In the genomic region with DNA sequence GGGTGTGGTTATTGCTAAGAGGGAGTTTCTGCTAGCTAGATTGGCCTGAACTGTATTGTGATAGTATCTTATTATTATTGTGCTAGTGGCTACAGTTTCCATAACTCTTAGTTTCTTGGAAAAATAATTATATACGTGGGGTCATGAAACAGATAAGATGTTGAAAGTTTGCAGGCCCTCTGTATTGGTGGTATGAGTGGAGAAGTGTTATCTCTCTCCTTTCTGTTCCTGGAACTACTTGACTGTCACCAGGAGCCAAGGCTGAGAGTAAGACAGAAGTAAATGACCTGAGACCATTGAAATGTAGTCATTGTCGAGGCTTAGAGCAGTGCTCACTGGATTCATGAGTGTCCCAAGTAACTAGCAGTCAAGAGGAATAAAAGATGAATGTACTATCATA, we compare ENCODE assay signal across 19 mouse cellular contexts.
DNase-seq lines count a peak whose midpoint lies in the region; ATAC-seq and TF ChIP-seq lines count a peak whose summit lies in the region.
"Had no signal": no experiment of that assay in that cellular context is flagged by ENCODE, and none has a peak within 500 bp of the region (broad histone marks: within the 10 kb centered on the region; RNA-seq: fewer than 3 reads in every experiment).

No protein-coding gene starts in this region.

- no peaks in the 10 kb centered on the region for H3K9me3 ChIP-seq in liver, embryonic 12.5 days (replicated peaks)
- no peaks in the 10 kb centered on the region for H3K9me3 ChIP-seq in liver, postnatal 0 days (ENCODE audit: low read length)
- no peaks in the 10 kb centered on the region for H3K9me3 ChIP-seq in liver, embryonic 13.5 days (replicated peaks)
- H3K9me3 ChIP-seq: embryonic facial prominence, embryonic 10.5 days; embryonic facial prominence, embryonic 12.5 days; forebrain, embryonic 13.5 days had no signal

- no peak overlapping the region for H3K9ac ChIP-seq in liver, embryonic 12.5 days
- H3K9ac ChIP-seq in liver, postnatal 0 days (replicated peaks): no peak overlapping the region
- H3K9ac ChIP-seq in liver, embryonic 13.5 days: no peak overlapping the region
- H3K9ac ChIP-seq: embryonic facial prominence, embryonic 12.5 days; forebrain, embryonic 13.5 days had no signal

- TF ChIP-seq CTCF in liver, postnatal 0 days (IDR thresholded peaks at IDR 0.05; ENCODE audit: low read depth): no peak

- no peak for TF ChIP-seq EP300 in liver, postnatal 0 days (IDR thresholded peaks at IDR 0.05; ENCODE audit: low read depth)

- DNase-seq in liver, postnatal 0 days: no peak
- DNase-seq in liver, embryonic 13.5 days: no peak
- no peak for DNase-seq in heart, postnatal 4 days
- DNase-seq: adrenal gland, adult 8-10 months; adrenal gland, postnatal 14 days; adrenal gland, postnatal 36 days; cerebellum, adult 11-12 months; cerebellum, adult 2 months; cerebellum, adult 9-10 months; cerebellum, postnatal 10 days; cerebellum, postnatal 25 days had no signal

- ATAC-seq in liver, embryonic 12.5 days: peak; percentile 82
- no peak for ATAC-seq in liver, postnatal 0 days
- peak; percentile 76 for ATAC-seq in liver, embryonic 13.5 days (ENCODE audit: low read depth)
- ATAC-seq in megakaryocyte progenitor cell, adult 5-6 weeks (replicated peaks; ENCODE audit: poor library complexity): no peak
- ATAC-seq: activated CD4-positive, CD25-positive, alpha-beta regulatory T cell, adult 4 months; forebrain, embryonic 13.5 days; forebrain, embryonic 16.5 days; Patski had no signal

- H3K4me3 ChIP-seq in liver, embryonic 12.5 days: no peak overlapping the region
- no peak overlapping the region for H3K4me3 ChIP-seq in liver, postnatal 0 days (ENCODE audit: low read depth, low read length)
- no peak overlapping the region for H3K4me3 ChIP-seq in liver, embryonic 13.5 days (replicated peaks)
- H3K4me3 ChIP-seq: embryonic facial prominence, embryonic 10.5 days; embryonic facial prominence, embryonic 12.5 days; forebrain, embryonic 13.5 days had no signal

- H3K36me3 ChIP-seq in liver, embryonic 12.5 days: no peaks in the 10 kb centered on the region
- H3K36me3 ChIP-seq in liver, postnatal 0 days (replicated peaks; ENCODE audit: insufficient read depth, low read length): no peaks in the 10 kb centered on the region
- no peaks in the 10 kb centered on the region for H3K36me3 ChIP-seq in liver, embryonic 13.5 days
- H3K36me3 ChIP-seq: embryonic facial prominence, embryonic 10.5 days; embryonic facial prominence, embryonic 12.5 days had no signal

- WGBS in liver, embryonic 12.5 days (ENCODE audit: insufficient replicate concordance): 20% methylated on average over 2 of the region's 2 CpGs
- WGBS in liver, postnatal 0 days (ENCODE audit: insufficient replicate concordance): 39% methylated on average over 2 of the region's 2 CpGs
- WGBS in liver, embryonic 13.5 days (ENCODE audit: insufficient replicate concordance): 15% methylated on average over 2 of the region's 2 CpGs

- H3K4me2 ChIP-seq in liver, embryonic 12.5 days: no peak overlapping the region
- no peak overlapping the region for H3K4me2 ChIP-seq in liver, postnatal 0 days (ENCODE audit: low read depth, low read length)
- no peak overlapping the region for H3K4me2 ChIP-seq in liver, embryonic 13.5 days
- H3K4me2 ChIP-seq: embryonic facial prominence, embryonic 12.5 days; forebrain, embryonic 13.5 days had no signal

- no peak overlapping the region for H3K27ac ChIP-seq in liver, embryonic 12.5 days
- no peak overlapping the region for H3K27ac ChIP-seq in liver, postnatal 0 days (ENCODE audit: low read depth)
- no peak overlapping the region for H3K27ac ChIP-seq in liver, embryonic 13.5 days
- H3K27ac ChIP-seq: embryonic facial prominence, embryonic 10.5 days; embryonic facial prominence, embryonic 12.5 days; forebrain, embryonic 13.5 days had no signal

- no peaks in the 10 kb centered on the region for H3K27me3 ChIP-seq in liver, embryonic 12.5 days (replicated peaks)
- no peaks in the 10 kb centered on the region for H3K27me3 ChIP-seq in liver, postnatal 0 days (ENCODE audit: insufficient read depth, low read length)
- H3K27me3 ChIP-seq in liver, embryonic 13.5 days: no peaks in the 10 kb centered on the region
- H3K27me3 ChIP-seq: embryonic facial prominence, embryonic 12.5 days; forebrain, embryonic 13.5 days had no signal

- H3K4me1 ChIP-seq in liver, embryonic 12.5 days: peaks cover 5% of the 10 kb centered on the region; the same call in 1 of the 2 replicates
- 0 out of 2 replicates have a peak, but pooled peaks cover 2% of the 10 kb centered on the region for H3K4me1 ChIP-seq in liver, postnatal 0 days (ENCODE audit: insufficient read depth)
- H3K4me1 ChIP-seq in liver, embryonic 13.5 days (replicated peaks): peaks cover 5% of the 10 kb centered on the region; the same call in 1 of the 2 replicates
- H3K4me1 ChIP-seq: embryonic facial prominence, embryonic 10.5 days; embryonic facial prominence, embryonic 12.5 days; forebrain, embryonic 13.5 days had no signal

Comparison
In these comparisons a context has a peak if more than half of its experiments do, and no peak if none do; other contexts are left out.
1. ATAC-seq: peak in liver, embryonic 12.5 days (single experiment) and liver, embryonic 13.5 days (single experiment); none in liver, postnatal 0 days (single experiment) and megakaryocyte progenitor cell, adult 5-6 weeks (single experiment).